Mouse (Mus musculus) hindbrain, embryonic 12.5 days (tissue): ENCODE results near the gene Lmo7. TPM values are rescaled to one million over a fixed set of nuclear protein-coding genes. Genes with fewer than 3 reads are reported as not detected.

Source experiments
- ATAC-seq: fragments of 200-750 bp; cut with Nextera tagmentation; 2 replicates; pipeline ENCODE4 v1.8.0; 2017; ENCODE audit warnings: moderate TSS enrichment; ENCODE audit not compliant: low FRiP score
- H3K27ac ChIP-seq: fragments of 300-500 bp; sonication (generic); 2 replicates; pipeline ENCODE4 v1.5.1; 2016; ENCODE audit warnings: mild to moderate bottlenecking
- H3K27me3 ChIP-seq: fragments of 300-500 bp; sonication (generic); 2 replicates; pipeline ENCODE4 v1.6.1; 2016; ENCODE audit warnings: mild to moderate bottlenecking
- H3K36me3 ChIP-seq: fragments of 300-500 bp; sonication (generic); 2 replicates; pipeline ENCODE4 v1.6.1; 2016; ENCODE audit warnings: mild to moderate bottlenecking
- H3K4me1 ChIP-seq: fragments of 300-500 bp; sonication (generic); 2 replicates; pipeline ENCODE4 v1.6.1; 2016
- H3K4me2 ChIP-seq: fragments of 300-500 bp; sonication (generic); replicated peaks from 2 replicates; pipeline ENCODE4 v1.6.1; 2016; ENCODE audit warnings: mild to moderate bottlenecking
- H3K4me3 ChIP-seq: fragments of 300-500 bp; sonication (generic); 2 replicates; pipeline ENCODE4 v1.5.1; 2016; ENCODE audit warnings: mild to moderate bottlenecking
- H3K9ac ChIP-seq: fragments of 300-500 bp; sonication (generic); 2 replicates; pipeline ENCODE4 v1.6.1; 2016; ENCODE audit warnings: mild to moderate bottlenecking, moderate library complexity
- H3K9me3 ChIP-seq: fragments of 300-500 bp; sonication (generic); replicated peaks from 2 replicates; pipeline ENCODE4 v1.6.1; 2016; ENCODE audit warnings: mild to moderate bottlenecking
- WGBS: fragments of 180-500 bp; shearing (Covaris S2); methylation state at CpG from one replicate; pipeline ENCODE4 v1.1.7; 2016; 5-methylcytosine and 5-hydroxymethylcytosine counted together
- polyA plus RNA-seq: library from polyadenylated mRNA; unstranded; fragments of >200 nt; fragmentation: Nextera tagmentation; extraction: Ambion mirVana; gene quantifications from 2 replicates; pipeline ENCODE4 v1.2.1, GENCODE M21; 2016

The Lmo7 gene
- polyA plus RNA-seq, 1 experiment from 2014 or later = 4.2 TPM

DNA sequence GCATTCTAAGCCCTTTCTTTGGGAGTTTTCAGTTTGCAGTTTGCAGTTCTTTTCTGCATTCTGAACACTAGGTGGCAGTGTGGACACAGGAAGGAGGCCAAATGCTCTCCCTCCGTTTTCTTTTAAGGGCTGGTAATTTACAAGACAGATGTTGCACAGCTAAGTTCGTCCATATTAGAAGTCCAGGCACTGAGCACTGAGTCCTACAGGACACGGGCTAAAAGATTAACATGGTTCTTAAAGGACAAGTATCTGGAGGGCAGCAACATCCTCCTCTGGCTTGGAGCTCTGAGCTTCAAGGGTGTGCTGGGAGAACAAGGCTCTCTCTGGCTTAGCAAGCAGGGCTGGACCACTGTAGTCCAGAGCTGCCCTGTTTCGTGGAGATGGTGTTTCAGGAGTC lies 213.2 kb downstream of the Lmo7 start:
- Histone ChIP-seq H3K9ac (no peak overlapping the region), H3K4me1 (no peaks in the 10 kb centered on the region), H3K9me3 (no peaks in the 10 kb centered on the region), H3K27ac (no peak overlapping the region), H3K36me3 (no peaks in the 10 kb centered on the region), H3K27me3 (no peaks in the 10 kb centered on the region), H3K4me2 (peak overlapping the region; percentile 36), H3K4me3 (no peak overlapping the region)
- peak; percentile 35; the same call in 1 of the 2 replicates for ATAC-seq
- WGBS = 10% methylated on average over 4 of the region's 4 CpGs

DNA sequence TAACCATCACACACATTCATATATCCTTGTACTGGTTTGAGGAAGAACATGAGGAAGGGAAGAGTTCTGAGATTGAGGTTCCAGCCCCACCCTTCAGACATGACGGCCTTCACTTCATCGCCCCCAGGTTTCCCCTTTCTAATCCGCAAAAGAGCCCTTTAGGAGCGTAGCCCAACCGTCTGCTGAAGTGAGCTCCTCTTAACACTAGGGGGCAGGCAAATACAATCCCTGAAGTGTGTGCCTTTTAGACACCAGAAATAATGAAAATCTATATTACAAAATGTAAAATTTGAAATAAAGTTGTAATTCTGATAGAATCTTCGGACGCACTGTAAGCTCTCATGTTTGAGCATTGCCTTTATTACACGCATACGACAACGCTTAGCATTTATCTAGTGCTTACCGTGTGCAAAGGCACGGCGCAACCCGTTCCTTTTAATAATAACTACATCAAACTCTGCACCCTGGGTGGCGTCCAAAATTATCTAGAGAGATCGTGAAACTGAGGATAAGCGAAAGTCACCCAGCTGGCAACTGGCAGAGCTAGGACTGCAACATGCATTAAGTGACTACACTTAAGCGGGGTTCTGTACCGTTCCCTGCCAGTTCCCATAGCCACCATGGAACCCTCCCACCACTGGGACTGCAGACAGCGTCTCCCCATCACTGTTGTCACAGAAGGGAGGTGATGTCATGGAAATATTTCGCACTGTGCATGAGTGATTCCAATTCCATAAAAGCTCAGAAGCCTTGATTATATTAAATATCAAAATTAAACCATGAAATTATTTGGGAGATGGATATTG lies 217.2 kb downstream of the Lmo7 start:
- ATAC-seq = peak; percentile 61; the same call in 1 of the 2 replicates
- WGBS = 60% methylated on average over 21 of the region's 21 CpGs
- H3K4me1 ChIP-seq = no peaks in the 10 kb centered on the region; the same call in 1 of the 2 replicates
- no peaks in the 10 kb centered on the region for H3K27me3 ChIP-seq
- H3K4me2 ChIP-seq = no peak overlapping the region
- H3K36me3 ChIP-seq = no peaks in the 10 kb centered on the region
- H3K27ac ChIP-seq = no peak overlapping the region
- no peak overlapping the region for H3K9ac ChIP-seq
- no peak overlapping the region for H3K4me3 ChIP-seq
- no peaks in the 10 kb centered on the region for H3K9me3 ChIP-seq

DNA sequence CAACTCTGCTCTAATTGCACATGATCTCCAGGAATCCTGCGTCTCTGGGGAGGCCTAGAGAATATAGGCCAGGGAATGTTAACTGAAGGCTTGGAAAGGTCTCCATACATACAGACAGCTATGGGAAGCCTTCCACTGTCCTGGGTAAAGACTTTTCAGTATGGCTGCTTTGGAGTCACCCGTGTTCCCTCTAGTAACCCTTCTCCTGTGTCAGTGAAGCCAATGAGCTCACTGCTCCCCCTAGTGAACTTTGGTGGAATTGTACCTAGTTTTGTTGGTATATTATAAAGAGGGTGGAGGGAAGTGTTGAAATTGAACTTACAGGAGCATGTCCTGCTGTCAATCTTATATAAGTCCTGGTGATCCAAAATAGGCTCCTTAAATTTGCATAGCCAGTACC lies 219.4 kb downstream of the Lmo7 start:
- H3K9me3 ChIP-seq = no peaks in the 10 kb centered on the region
- ATAC-seq = 0 out of 2 replicates have a peak, but pooled peaks have one; percentile 38
- no peak overlapping the region for H3K4me2 ChIP-seq
- H3K9ac ChIP-seq = no peak overlapping the region
- no peak overlapping the region for H3K27ac ChIP-seq
- no peaks in the 10 kb centered on the region for H3K36me3 ChIP-seq
- H3K27me3 ChIP-seq = no peaks in the 10 kb centered on the region
- no peaks in the 10 kb centered on the region; the same call in 1 of the 2 replicates for H3K4me1 ChIP-seq
- WGBS = 68% methylated on average over 2 of the region's 2 CpGs
- no peak overlapping the region for H3K4me3 ChIP-seq

GRCm38 (mm10) chr14:101951107-101951506 lies 221.3 kb downstream of the Lmo7 start:
- Histone ChIP-seq H3K9me3 (no peaks in the 10 kb centered on the region), H3K27me3 (no peaks in the 10 kb centered on the region), H3K36me3 (no peaks in the 10 kb centered on the region), H3K9ac (no peak overlapping the region), H3K4me1 (no peaks in the 10 kb centered on the region; the same call in 1 of the 2 replicates), H3K4me3 (no peak overlapping the region), H3K27ac (no peak overlapping the region), H3K4me2 (no peak overlapping the region)
- no peak for ATAC-seq
- 78% methylated on average over 6 of the region's 6 CpGs for WGBS

DNA sequence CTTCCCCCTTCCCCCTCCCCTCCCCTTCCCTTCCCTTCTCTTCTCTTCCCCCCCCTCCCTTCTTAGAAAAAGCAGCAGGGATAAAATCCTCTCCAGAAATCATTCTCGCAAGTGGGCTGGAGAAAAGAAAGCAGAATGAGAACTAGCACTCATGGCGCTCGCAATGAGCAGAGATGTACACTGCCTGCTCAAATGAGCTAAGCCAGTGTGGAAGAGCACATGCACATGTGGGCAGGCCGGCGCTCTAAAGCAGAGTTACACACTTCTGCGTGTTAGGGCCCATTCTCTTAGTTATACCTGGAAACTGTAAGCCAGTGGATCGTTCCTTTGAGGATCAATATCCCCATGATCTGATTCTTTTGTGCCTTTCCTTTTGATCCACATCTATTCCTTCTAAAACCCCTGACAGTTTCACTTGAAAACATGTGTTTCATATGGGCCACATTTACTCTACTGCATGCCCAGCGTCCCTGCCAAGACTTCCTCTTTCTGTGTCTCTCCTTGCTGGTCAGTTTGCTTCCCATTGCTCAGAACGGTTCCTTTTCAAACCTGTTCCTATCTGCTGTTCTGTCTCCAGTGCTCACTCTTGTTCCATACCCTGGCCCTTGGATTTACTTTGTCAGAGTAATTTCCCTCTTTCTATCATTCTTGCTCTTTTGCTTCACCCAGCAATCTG lies 224.2 kb downstream of the Lmo7 start:
- H3K4me2 ChIP-seq = no peak overlapping the region
- H3K27ac ChIP-seq = no peak overlapping the region
- H3K36me3 ChIP-seq = no peaks in the 10 kb centered on the region
- no peak overlapping the region for H3K4me3 ChIP-seq
- no peak overlapping the region for H3K9ac ChIP-seq
- 84% methylated on average over 9 of the region's 9 CpGs for WGBS
- H3K9me3 ChIP-seq = no peaks in the 10 kb centered on the region
- no peaks in the 10 kb centered on the region for H3K27me3 ChIP-seq
- H3K4me1 ChIP-seq = no peaks in the 10 kb centered on the region; the same call in 1 of the 2 replicates
- no peak for ATAC-seq

DNA sequence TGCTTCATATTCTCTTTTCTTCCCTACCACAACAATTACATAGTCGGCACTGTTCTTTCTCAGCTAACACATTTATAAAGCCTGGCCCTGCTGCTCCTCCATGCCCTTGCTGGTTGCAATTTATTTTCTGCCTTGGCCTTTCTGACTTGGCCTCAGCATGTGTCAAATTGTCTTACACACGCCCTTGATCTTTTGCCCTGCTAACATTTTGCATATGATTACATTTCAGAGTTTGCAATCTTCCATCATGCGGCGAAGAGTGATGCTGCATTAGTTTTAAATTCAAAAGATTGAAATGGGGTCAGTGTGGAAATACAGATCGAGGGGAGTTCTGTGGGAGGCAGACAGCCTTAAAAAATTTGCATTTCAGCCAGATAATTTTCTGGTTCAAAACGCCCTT lies 234.6 kb downstream of the Lmo7 start:
- H3K4me1 ChIP-seq = 0 out of 2 replicates have a peak, but pooled peaks cover 2% of the 10 kb centered on the region
- WGBS = 57% methylated on average over 6 of the region's 6 CpGs
- H3K4me2 ChIP-seq = no peak overlapping the region
- H3K4me3 ChIP-seq = no peak overlapping the region
- no peak for ATAC-seq
- no peaks in the 10 kb centered on the region for H3K27me3 ChIP-seq
- H3K27ac ChIP-seq = no peak overlapping the region
- no peaks in the 10 kb centered on the region for H3K36me3 ChIP-seq
- H3K9ac ChIP-seq = no peak overlapping the region
- no peaks in the 10 kb centered on the region for H3K9me3 ChIP-seq

DNA sequence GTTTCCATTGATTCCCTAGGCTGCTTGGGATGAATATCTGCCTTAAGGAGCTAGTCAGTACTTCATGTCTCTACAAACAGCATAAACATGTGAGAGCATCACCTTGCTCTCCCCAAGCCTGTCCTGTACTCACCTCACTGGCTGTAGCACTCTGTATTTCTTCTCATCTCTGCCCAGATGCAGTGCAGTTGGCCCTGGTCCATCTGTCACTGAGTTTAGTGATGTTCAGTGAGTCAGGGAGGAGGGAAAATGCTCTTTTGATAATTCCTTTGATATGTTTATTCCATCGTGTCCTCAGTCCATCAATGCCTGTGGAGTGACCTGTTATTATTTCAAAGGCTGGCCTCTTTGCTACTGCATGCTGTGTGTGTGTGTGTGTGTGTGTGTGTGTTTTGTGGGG lies 235.2 kb downstream of the Lmo7 start:
- ATAC-seq = no peak
- Histone ChIP-seq H3K4me2 (no peak overlapping the region), H3K4me3 (no peak overlapping the region), H3K27ac (no peak overlapping the region), H3K4me1 (0 out of 2 replicates have a peak, but pooled peaks cover 2% of the 10 kb centered on the region), H3K36me3 (no peaks in the 10 kb centered on the region), H3K27me3 (no peaks in the 10 kb centered on the region), H3K9ac (no peak overlapping the region), H3K9me3 (no peaks in the 10 kb centered on the region)
- 52% methylated on average over 1 of the region's 1 CpGs for WGBS

DNA sequence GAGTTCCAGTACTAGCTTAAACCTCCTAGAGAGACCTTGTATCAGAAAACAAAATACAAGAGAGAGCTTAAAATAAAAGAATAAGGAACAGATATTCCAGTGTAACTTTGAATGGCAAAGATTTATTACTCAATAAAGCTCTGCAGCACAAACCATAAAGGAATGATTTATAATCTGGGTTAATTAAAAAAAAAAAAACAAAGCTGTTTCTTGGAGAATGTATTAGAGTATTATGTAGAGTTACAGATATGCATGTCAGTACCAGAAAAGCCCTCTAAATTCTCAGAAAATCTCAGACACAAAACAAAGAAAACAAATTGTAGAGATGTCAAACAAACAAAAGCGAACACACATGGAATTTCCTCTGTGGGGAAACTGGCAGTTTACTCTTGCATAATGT lies 243.0 kb downstream of the Lmo7 start:
- H3K4me1 ChIP-seq = no peaks in the 10 kb centered on the region
- no peak for ATAC-seq
- H3K36me3 ChIP-seq = no peaks in the 10 kb centered on the region
- H3K9ac ChIP-seq = no peak overlapping the region
- no peaks in the 10 kb centered on the region for H3K27me3 ChIP-seq
- no peaks in the 10 kb centered on the region for H3K9me3 ChIP-seq
- no peak overlapping the region for H3K4me2 ChIP-seq
- no peak overlapping the region for H3K4me3 ChIP-seq
- WGBS = 84% methylated on average over 1 of the region's 1 CpGs
- no peak overlapping the region for H3K27ac ChIP-seq

- Histone ChIP-seq H3K36me3 (no peaks in the 10 kb centered on the region), H3K4me3 (no peak overlapping the region), H3K4me1 (no peaks in the 10 kb centered on the region), H3K4me2 (no peak overlapping the region), H3K9ac (no peak overlapping the region), H3K9me3 (no peaks in the 10 kb centered on the region), H3K27ac (no peak overlapping the region), H3K27me3 (no peaks in the 10 kb centered on the region)
- WGBS = 47% methylated on average over 6 of the region's 6 CpGs
- no peak for ATAC-seq
These were observed 243.4 kb downstream of the Lmo7 start for GRCm38 (mm10) chr14:101973171-101973570.

GRCm38 (mm10) chr14:101976021-101976685 lies 246.4 kb downstream of the Lmo7 start:
- H3K27ac ChIP-seq = no peak overlapping the region
- H3K9ac ChIP-seq = no peak overlapping the region
- H3K27me3 ChIP-seq = no peaks in the 10 kb centered on the region
- H3K9me3 ChIP-seq = no peaks in the 10 kb centered on the region
- H3K4me2 ChIP-seq = no peak overlapping the region
- no peaks in the 10 kb centered on the region for H3K4me1 ChIP-seq
- no peak overlapping the region for H3K4me3 ChIP-seq
- ATAC-seq = no peak
- WGBS = 80% methylated on average over 11 of the region's 11 CpGs
- H3K36me3 ChIP-seq = no peaks in the 10 kb centered on the region
